Mouse (Mus musculus): ENCODE data around the gene Def8.

- TF ChIP-seq CTCF (IDR thresholded peaks at IDR 0.05; ENCODE audit: low read depth) (no peak), EP300 (IDR thresholded peaks at IDR 0.05; ENCODE audit: low read depth) (no peak)
These were observed 9.1 kb downstream of the Def8 start for GRCm38 (mm10) chr8:123432381-123432780.
